Mouse (Mus musculus) myocyte (in vitro differentiated cells): ENCODE measurements at regions not wholly inside any gene's neighbourhood (a gene's known extent, or its start where the extent isn't known, plus 50 kb on each side); places are given as distances from the start of the nearest gene placed in this dataset.
A peak's percentile ranks its signal among the peaks of the same experiment; 100 is the strongest.

Experiments used
- H3K27me3 ChIP-seq: one replicate; pipeline ENCODE4 v1.6.1; 2011; ENCODE audit not compliant: control insufficient read depth, insufficient read depth, insufficient read length
- H3K36me3 ChIP-seq: one replicate; pipeline ENCODE4 v1.6.1; 2011; ENCODE audit not compliant: control insufficient read depth, insufficient read depth
- H3K4me2 ChIP-seq: one replicate; pipeline ENCODE4 v1.6.1; 2011; ENCODE audit warnings: low read depth, control low read depth
- H3K4me3 ChIP-seq: one replicate; pipeline ENCODE4 v1.5.1; 2011; ENCODE audit warnings: mild to moderate bottlenecking, control low read depth, moderate library complexity
- H3K79me2 ChIP-seq: one replicate; pipeline ENCODE4 v1.6.1; 2011; ENCODE audit not compliant: control insufficient read depth, insufficient read depth
- H3ac ChIP-seq: one replicate; pipeline ENCODE4 v1.6.1; 2011; ENCODE audit not compliant: control insufficient read depth, insufficient read length
- CEBPB ChIP-seq: IDR thresholded peaks from 2 replicates; pipeline ENCODE4 v1.6.1; 2011; ENCODE audit warnings: mild to moderate bottlenecking, moderate library complexity; ENCODE audit not compliant: poor library complexity, insufficient read depth, severe bottlenecking
- E2F4 ChIP-seq: IDR thresholded peaks from one replicate; pipeline ENCODE4 v1.6.1; 2011; ENCODE audit warnings: mild to moderate bottlenecking, control low read depth, moderate library complexity; ENCODE audit not compliant: insufficient read depth
- MAX ChIP-seq: IDR thresholded peaks from one replicate; pipeline ENCODE4 v1.6.1; 2011; ENCODE audit warnings: low read depth, mild to moderate bottlenecking, control low read depth
- MYOD1 ChIP-seq, 3 experiments: IDR thresholded peaks; one replicate each; pipeline ENCODE4 v1.6.1; 2011; ENCODE audit warnings: control low read depth in 2 of 3, low read depth in 2 of 3, mild to moderate bottlenecking in 2 of 3, moderate library complexity in 1 of 3; ENCODE audit not compliant: insufficient read length in 2 of 3, control insufficient read depth in 1 of 3
- MYOG ChIP-seq, 3 experiments: IDR thresholded peaks; one replicate each; pipeline ENCODE4 v1.6.1; 2011; ENCODE audit warnings: control low read depth in 2 of 3, low read depth in 2 of 3, mild to moderate bottlenecking in 2 of 3; ENCODE audit not compliant: insufficient read length in 2 of 3, control insufficient read depth in 1 of 3, insufficient read depth in 1 of 3
- POLR2A ChIP-seq: IDR thresholded peaks from one replicate; pipeline ENCODE4 v1.6.1; 2011; ENCODE audit warnings: low read depth, mild to moderate bottlenecking, control low read depth, moderate library complexity; ENCODE audit not compliant: insufficient read length
- POLR2AphosphoS2 ChIP-seq: IDR thresholded peaks from one replicate; pipeline ENCODE4 v1.6.1; 2011; ENCODE audit warnings: low read depth, control low read depth; ENCODE audit not compliant: insufficient read length
- REST ChIP-seq: IDR thresholded peaks from one replicate; pipeline ENCODE4 v1.6.1; 2011; ENCODE audit warnings: mild to moderate bottlenecking, control low read depth, moderate library complexity; ENCODE audit not compliant: insufficient read depth, insufficient read length
- SRF ChIP-seq: IDR thresholded peaks from one replicate; pipeline ENCODE4 v1.6.1; 2011; ENCODE audit warnings: low read depth; ENCODE audit not compliant: control insufficient read depth, insufficient read length
- TCF12 ChIP-seq: IDR thresholded peaks from one replicate; pipeline ENCODE4 v1.6.1; 2011; ENCODE audit warnings: mild to moderate bottlenecking, control low read depth; ENCODE audit not compliant: poor library complexity, insufficient read depth, severe bottlenecking
- TCF3 ChIP-seq: IDR thresholded peaks from one replicate; pipeline ENCODE4 v1.6.1; 2011; ENCODE audit warnings: low read depth, control low read depth; ENCODE audit not compliant: insufficient read length
- USF1 ChIP-seq: IDR thresholded peaks from one replicate; pipeline ENCODE4 v1.6.1; 2011; ENCODE audit warnings: low read depth, mild to moderate bottlenecking, control low read depth, moderate library complexity

- Histone ChIP-seq H3ac (no peak overlapping the region), H3K4me2 (no peak overlapping the region), H3K27me3 (peaks cover 13% of the 10 kb centered on the region), H3K79me2 (no peaks in the 10 kb centered on the region), H3K4me3 (no peak overlapping the region), H3K36me3 (no peaks in the 10 kb centered on the region)
- TF ChIP-seq E2F4 (no peak), CEBPB (no peak), SRF (no peak), TCF3 (no peak), MYOD1 (IDR thresholded peaks at IDR 0.05; ENCODE audit: control insufficient read depth in 1 of 3, insufficient read length in 2 of 3, low read depth in 2 of 3) (no peak), USF1 (no peak), MYOG (IDR thresholded peaks at IDR 0.05; ENCODE audit: control insufficient read depth in 1 of 3, insufficient read depth in 1 of 3, insufficient read length in 2 of 3, low read depth in 2 of 3) (no peak), MAX (no peak), POLR2A (no peak), REST (no peak), POLR2AphosphoS2 (no peak)
Measured at GRCm38 (mm10) chr5:112050046-112050782, 202.1 kb downstream of the Cryba4 start.

DNA sequence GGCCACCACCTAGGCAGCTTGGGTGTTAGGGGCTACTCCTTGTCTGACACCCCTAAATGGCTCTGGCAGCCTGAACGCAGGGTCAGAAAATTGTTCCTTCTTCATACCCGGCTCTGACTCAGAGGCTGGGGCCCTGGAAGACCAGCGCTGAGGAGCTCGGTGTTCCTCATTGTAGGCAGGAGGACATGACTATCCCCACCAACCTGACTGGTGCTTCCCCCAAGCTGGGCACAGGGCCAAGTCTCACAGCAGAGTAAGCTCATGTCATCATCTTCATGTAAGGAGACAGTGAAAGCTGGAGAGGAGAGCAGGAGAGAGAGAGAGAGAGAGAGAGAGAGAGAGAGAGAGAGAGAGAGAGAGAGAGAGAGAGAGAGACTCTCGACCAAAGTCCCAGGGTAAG is 201.4 kb downstream of the Cryba4 start:
- H3K4me2 ChIP-seq, result no peak overlapping the region
- no peaks in the 10 kb centered on the region for H3K79me2 ChIP-seq
- no peak overlapping the region for H3K4me3 ChIP-seq
- no peaks in the 10 kb centered on the region for H3K36me3 ChIP-seq
- H3ac ChIP-seq, result no peak overlapping the region
- H3K27me3 ChIP-seq, result peaks cover 13% of the 10 kb centered on the region
- TF ChIP-seq SRF, result no peak
- no peak for TF ChIP-seq E2F4
- TF ChIP-seq MAX, result no peak
- TF ChIP-seq TCF3, result no peak
- no peak for TF ChIP-seq POLR2AphosphoS2
- TF ChIP-seq TCF12, result no peak
- no peak for TF ChIP-seq CEBPB
- no peak for TF ChIP-seq USF1

DNA sequence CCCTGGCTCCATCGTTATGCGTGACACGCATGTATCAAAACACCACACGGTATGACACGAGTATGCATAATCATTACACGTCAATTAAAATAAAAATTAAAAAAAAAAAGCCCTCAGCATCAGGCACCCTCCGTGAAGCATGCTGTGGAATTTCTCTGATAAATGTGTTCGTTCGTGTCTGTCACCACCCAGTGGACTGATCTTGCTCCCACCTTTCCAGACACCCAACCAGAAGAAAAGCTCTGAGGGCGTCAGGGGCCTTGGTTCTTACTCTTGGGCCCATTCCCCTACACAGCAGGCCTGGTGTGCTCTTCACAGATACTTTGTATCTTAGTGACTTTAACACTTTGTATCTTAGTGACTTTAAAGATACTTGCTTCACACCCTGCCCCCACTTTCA is 200.5 kb downstream of the Cryba4 start:
- Histone ChIP-seq H3ac (no peak overlapping the region), H3K4me3 (no peak overlapping the region), H3K27me3 (peaks cover 9% of the 10 kb centered on the region), H3K79me2 (no peaks in the 10 kb centered on the region), H3K36me3 (no peaks in the 10 kb centered on the region), H3K4me2 (no peak overlapping the region)
- TF ChIP-seq E2F4 (no peak), POLR2A (no peak), TCF3 (no peak), POLR2AphosphoS2 (no peak), SRF (no peak), MYOD1 (IDR thresholded peaks at IDR 0.05; ENCODE audit: control insufficient read depth in 1 of 3, insufficient read length in 2 of 3, low read depth in 2 of 3) (no peak), MAX (no peak), CEBPB (no peak), MYOG (IDR thresholded peaks at IDR 0.05; ENCODE audit: control insufficient read depth in 1 of 3, insufficient read depth in 1 of 3, insufficient read length in 2 of 3, low read depth in 2 of 3) (no peak), REST (no peak), TCF12 (no peak), USF1 (no peak)

DNA sequence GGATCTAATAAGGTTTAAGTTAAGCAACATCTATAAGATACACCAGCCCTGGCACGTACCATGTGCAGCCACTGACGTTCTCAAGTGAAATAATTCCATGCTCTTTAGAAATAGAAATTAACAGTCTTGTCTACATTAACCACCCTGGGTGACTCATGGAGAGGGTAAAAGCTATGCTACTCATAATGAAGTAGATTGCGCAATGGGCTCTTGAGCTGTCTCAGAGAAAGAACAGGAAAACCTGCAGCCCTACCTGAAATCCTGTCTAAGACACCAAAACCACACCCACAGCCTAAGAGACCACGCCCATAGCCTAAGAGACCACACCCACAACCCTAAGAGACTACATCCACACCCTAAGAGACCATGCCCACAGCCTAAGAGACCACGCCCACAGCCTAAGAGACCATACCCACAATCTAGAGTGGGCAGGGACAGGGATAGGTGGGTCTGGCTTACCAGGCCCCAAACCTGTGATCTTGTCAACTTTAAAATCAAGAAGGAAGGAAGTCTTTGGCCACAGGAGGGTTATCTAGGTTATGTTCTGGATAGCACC is 198.6 kb downstream of the Cryba4 start:
- peaks cover 6% of the 10 kb centered on the region for H3K27me3 ChIP-seq
- no peak overlapping the region for H3K4me2 ChIP-seq
- no peak overlapping the region for H3K4me3 ChIP-seq
- no peaks in the 10 kb centered on the region for H3K79me2 ChIP-seq
- H3K36me3 ChIP-seq, result no peaks in the 10 kb centered on the region
- no peak overlapping the region for H3ac ChIP-seq
- TF ChIP-seq MYOD1 (IDR thresholded peaks at IDR 0.05; ENCODE audit: control insufficient read depth in 1 of 3, insufficient read length in 2 of 3, low read depth in 2 of 3) (no peak), REST (no peak), SRF (no peak), TCF12 (no peak), TCF3 (no peak), CEBPB (peak; percentile 83), MAX (no peak), USF1 (no peak)

- peaks cover under 1% of the 10 kb centered on the region for H3K27me3 ChIP-seq
- no peak overlapping the region for H3ac ChIP-seq
- H3K79me2 ChIP-seq, result no peaks in the 10 kb centered on the region
- H3K36me3 ChIP-seq, result no peaks in the 10 kb centered on the region
- no peak overlapping the region for H3K4me2 ChIP-seq
- TF ChIP-seq MYOG (IDR thresholded peaks at IDR 0.05; ENCODE audit: control insufficient read depth in 1 of 3, insufficient read depth in 1 of 3, insufficient read length in 2 of 3, low read depth in 2 of 3) (peak in 1 of 3 experiments; percentile 65), POLR2AphosphoS2 (no peak), MYOD1 (IDR thresholded peaks at IDR 0.05; ENCODE audit: control insufficient read depth in 1 of 3, insufficient read length in 2 of 3, low read depth in 2 of 3) (peak in 1 of 3 experiments; percentile 72)
- no peak overlapping the region for H3K4me3 ChIP-seq
Measured at GRCm38 (mm10) chr5:112055018-112055417, 197.3 kb downstream of the Cryba4 start.
